ENCODE assay signal across 8 mouse cellular contexts in genomic region chr1:173350372-173350957, GRCm38 (mm10). TPM values are rescaled to one million over a fixed set of nuclear protein-coding genes. Genes with fewer than 3 reads are reported as not detected.
DNase-seq lines count a peak whose midpoint lies in the region; ATAC-seq lines count a peak whose summit lies in the region.

Gene Aim2, plus strand, starts transcription at chr1:173350879.

- H3K9me3 ChIP-seq in lung, embryonic 16.5 days (ENCODE audit: control insufficient read depth, low read length): no peaks in the 10 kb centered on the region
- no peaks in the 10 kb centered on the region for H3K9me3 ChIP-seq in forebrain, embryonic 14.5 days (replicated peaks; ENCODE audit: control insufficient read depth, low read length)
- H3K9me3 ChIP-seq in liver, embryonic 13.5 days (replicated peaks): no peaks in the 10 kb centered on the region
- H3K9me3 ChIP-seq in stomach, embryonic 15.5 days: no peaks in the 10 kb centered on the region

- H3K9ac ChIP-seq in lung, embryonic 16.5 days (ENCODE audit: low read length): no peak within 1 kb of the TSS
- H3K9ac ChIP-seq in forebrain, embryonic 14.5 days (ENCODE audit: low read length): peak within 1 kb of the TSS; percentile 42
- H3K9ac ChIP-seq in liver, embryonic 13.5 days: peak within 1 kb of the TSS; percentile 70
- H3K9ac ChIP-seq in stomach, embryonic 15.5 days: no peak within 1 kb of the TSS

- H3K27me3 ChIP-seq in lung, embryonic 16.5 days (ENCODE audit: control insufficient read depth, insufficient read depth, low read depth, low read length): no peaks in the 10 kb centered on the region
- no peaks in the 10 kb centered on the region for H3K27me3 ChIP-seq in forebrain, embryonic 14.5 days (replicated peaks; ENCODE audit: control insufficient read depth, insufficient read depth, low read length)
- H3K27me3 ChIP-seq in liver, embryonic 13.5 days: 0 out of 2 replicates have a peak, but pooled peaks cover 9% of the 10 kb centered on the region
- no peaks in the 10 kb centered on the region for H3K27me3 ChIP-seq in stomach, embryonic 15.5 days (replicated peaks)

- no peak within 1 kb of the TSS for H3K27ac ChIP-seq in lung, embryonic 16.5 days (ENCODE audit: low read length)
- H3K27ac ChIP-seq in forebrain, embryonic 14.5 days (ENCODE audit: low read depth, low read length): no peak within 1 kb of the TSS
- peak within 1 kb of the TSS; percentile 79 for H3K27ac ChIP-seq in liver, embryonic 13.5 days
- no peak within 1 kb of the TSS for H3K27ac ChIP-seq in stomach, embryonic 15.5 days

- peak within 1 kb of the TSS; percentile 14; the same call in 1 of the 2 replicates for H3K4me3 ChIP-seq in lung, embryonic 16.5 days (ENCODE audit: low read length)
- peak within 1 kb of the TSS; percentile 27 for H3K4me3 ChIP-seq in forebrain, embryonic 14.5 days (ENCODE audit: low read depth, low read length)
- peak within 1 kb of the TSS; percentile 59 for H3K4me3 ChIP-seq in liver, embryonic 13.5 days (replicated peaks)
- H3K4me3 ChIP-seq in stomach, embryonic 15.5 days (replicated peaks): peak within 1 kb of the TSS; percentile 18

- ATAC-seq in lung, embryonic 16.5 days (ENCODE audit: low read depth): 0 out of 2 replicates have a peak, but pooled peaks have one; percentile 31
- ATAC-seq in forebrain, embryonic 14.5 days: peak; percentile 68
- peak; percentile 89 for ATAC-seq in liver, embryonic 13.5 days (ENCODE audit: low read depth)
- peak; percentile 82; the same call in 1 of the 2 replicates for ATAC-seq in stomach, embryonic 15.5 days (ENCODE audit: insufficient read depth, low FRiP score, low read depth)

- no peak for DNase-seq in lung, postnatal 14 days
- no peak for DNase-seq in forebrain, embryonic 14.5 days (ENCODE audit: low spot score)
- DNase-seq in liver, embryonic 13.5 days: peak; percentile 32
- DNase-seq in kidney, adult 18-20 months: no peak
- no peak for DNase-seq in Muller cell, postnatal 12 days (ENCODE audit: inconsistent ontology term)
- DNase-seq in kidney, postnatal 14 days: no peak

- 8% methylated on average over 10 of the region's 10 CpGs for WGBS in lung, embryonic 16.5 days
- WGBS in forebrain, embryonic 14.5 days: 7% methylated on average over 9 of the region's 10 CpGs
- WGBS in liver, embryonic 13.5 days (ENCODE audit: insufficient replicate concordance): 7% methylated on average over 10 of the region's 10 CpGs
- 9% methylated on average over 10 of the region's 10 CpGs for WGBS in stomach, embryonic 15.5 days

- no peaks in the 10 kb centered on the region for H3K36me3 ChIP-seq in lung, embryonic 16.5 days (ENCODE audit: control insufficient read depth, insufficient read depth, low read length)
- H3K36me3 ChIP-seq in forebrain, embryonic 14.5 days (ENCODE audit: control insufficient read depth, insufficient read depth, low read length): peaks cover 16% of the 10 kb centered on the region
- H3K36me3 ChIP-seq in liver, embryonic 13.5 days: no peaks in the 10 kb centered on the region
- no peaks in the 10 kb centered on the region for H3K36me3 ChIP-seq in stomach, embryonic 15.5 days

- H3K4me1 ChIP-seq in lung, embryonic 16.5 days (replicated peaks; ENCODE audit: control insufficient read depth, insufficient read depth, low read length): no peaks in the 10 kb centered on the region
- peaks cover 7% of the 10 kb centered on the region; the same call in 1 of the 2 replicates for H3K4me1 ChIP-seq in forebrain, embryonic 14.5 days (ENCODE audit: control insufficient read depth, insufficient read depth, low read length)
- peaks cover 76% of the 10 kb centered on the region for H3K4me1 ChIP-seq in liver, embryonic 13.5 days (replicated peaks)
- H3K4me1 ChIP-seq in stomach, embryonic 15.5 days: no peaks in the 10 kb centered on the region

- H3K4me2 ChIP-seq in lung, embryonic 16.5 days (ENCODE audit: low read depth, low read length): peak within 1 kb of the TSS; percentile 48
- H3K4me2 ChIP-seq in forebrain, embryonic 14.5 days (ENCODE audit: low read length): peak within 1 kb of the TSS; percentile 52
- peak within 1 kb of the TSS; percentile 79 for H3K4me2 ChIP-seq in liver, embryonic 13.5 days
- peak within 1 kb of the TSS; percentile 46 for H3K4me2 ChIP-seq in stomach, embryonic 15.5 days

RNA-seq across cellular contexts. Expression of gene Aim2, which starts in this region (rescaled TPM):
- 1.3 and 2.6 TPM in 2 replicates for polyA plus RNA-seq in lung, embryonic 16.5 days (2015; fragmentation: Nextera tagmentation; extraction: Ambion mirVana)
- 2.3 and 4.0 TPM in 2 replicates for polyA plus RNA-seq in forebrain, embryonic 14.5 days (2014; fragmentation: Nextera tagmentation; extraction: Ambion mirVana)
- polyA plus RNA-seq in liver, embryonic 13.5 days (2015; fragmentation: Nextera tagmentation; extraction: Ambion mirVana): 4.3 and 5.1 TPM in 2 replicates
- polyA plus RNA-seq in stomach, embryonic 15.5 days (2015; fragmentation: Nextera tagmentation; extraction: Ambion mirVana): 2.3 and 3.3 TPM in 2 replicates

Comparison
In these comparisons a context has a peak if more than half of its experiments do, and no peak if none do; other contexts are left out.
1. ATAC-seq: peak in every context shown above with its lines; median percentile 89 in liver, embryonic 13.5 days; 82 in stomach, embryonic 15.5 days; 68 in forebrain, embryonic 14.5 days; 31 in lung, embryonic 16.5 days.
2. H3K9ac ChIP-seq: peak in forebrain, embryonic 14.5 days (single experiment) and liver, embryonic 13.5 days (single experiment); none in lung, embryonic 16.5 days (single experiment) and stomach, embryonic 15.5 days (single experiment).
3. Peak in every context shown above with its lines, with median percentiles within 50 percentile points of each other: H3K4me2 ChIP-seq and H3K4me3 ChIP-seq.